Mouse (Mus musculus) midbrain, embryonic 11.5 days (tissue): ENCODE measurements around the gene Agpat3. TPM values are rescaled to one million over a fixed set of nuclear protein-coding genes. Genes with fewer than 3 reads are reported as not detected.
A peak's percentile ranks its signal among the peaks of the same experiment; 100 is the strongest.

Source experiments
- ATAC-seq: fragments of 200-750 bp; cut with Nextera tagmentation; 2 replicates; pipeline ENCODE4 v1.8.0; 2017; ENCODE audit warnings: moderate TSS enrichment, moderate library complexity; ENCODE audit not compliant: low FRiP score
- DNase-seq: peaks from one replicate; pipeline ENCODE4 v3.0.0; 2015; ENCODE audit warnings: low spot score; ENCODE audit errors: missing footprints
- H3K27ac ChIP-seq: fragments of 300-500 bp; sonication (generic); 2 replicates; pipeline ENCODE4 v1.5.1; 2014; ENCODE audit warnings: low read depth, low read length
- H3K27me3 ChIP-seq: fragments of 300-500 bp; sonication (generic); 2 replicates; pipeline ENCODE4 v1.6.1; 2014; ENCODE audit warnings: mild to moderate bottlenecking, low read length, moderate library complexity, mixed read lengths; ENCODE audit not compliant: control insufficient read depth, insufficient read depth
- H3K36me3 ChIP-seq: fragments of 300-500 bp; sonication (generic); 2 replicates; pipeline ENCODE4 v1.6.1; 2014; ENCODE audit warnings: mild to moderate bottlenecking, low read length, moderate library complexity, mixed read lengths; ENCODE audit not compliant: control insufficient read depth, insufficient read depth
- H3K4me1 ChIP-seq: fragments of 300-500 bp; sonication (generic); 2 replicates; pipeline ENCODE4 v1.6.1; 2014; ENCODE audit warnings: low read length; ENCODE audit not compliant: control insufficient read depth, insufficient read depth
- H3K4me2 ChIP-seq: fragments of 300-500 bp; sonication (generic); 2 replicates; pipeline ENCODE4 v1.6.1; 2014; ENCODE audit warnings: mild to moderate bottlenecking, moderate library complexity
- H3K4me3 ChIP-seq: fragments of 300-500 bp; sonication (generic); 2 replicates; pipeline ENCODE4 v1.5.1; 2014; ENCODE audit warnings: low read depth, low read length
- H3K9ac ChIP-seq: fragments of 300-500 bp; sonication (generic); 2 replicates; pipeline ENCODE4 v1.6.1; 2014; ENCODE audit warnings: low read length
- H3K9me3 ChIP-seq: fragments of 300-500 bp; sonication (generic); 2 replicates; pipeline ENCODE4 v1.6.1; 2016; ENCODE audit warnings: low read length; ENCODE audit not compliant: control insufficient read depth
- WGBS: fragments of 180-500 bp; shearing (Covaris S2); extraction: QIAGEN DNeasy Blood & Tissue Kit; methylation state at CpG from one replicate; pipeline ENCODE4 v1.1.7; 2014; 5-methylcytosine and 5-hydroxymethylcytosine counted together
- polyA plus RNA-seq: library from polyadenylated mRNA; unstranded; fragments of >200 nt; fragmentation: Nextera tagmentation; extraction: Ambion mirVana; gene quantifications from 2 replicates; pipeline ENCODE4 v1.2.1, GENCODE M21; 2014

Gene Agpat3
- polyA plus RNA-seq = 37.8 and 46.3 TPM in 2 replicates

- WGBS = 0% methylated on average over 69 of the region's 113 CpGs
Observed at GRCm38 (mm10) chr10:78351887-78352665, at the start of gene Agpat3. Agpat3 (minus strand) TSS chr10:78352489.

DNA sequence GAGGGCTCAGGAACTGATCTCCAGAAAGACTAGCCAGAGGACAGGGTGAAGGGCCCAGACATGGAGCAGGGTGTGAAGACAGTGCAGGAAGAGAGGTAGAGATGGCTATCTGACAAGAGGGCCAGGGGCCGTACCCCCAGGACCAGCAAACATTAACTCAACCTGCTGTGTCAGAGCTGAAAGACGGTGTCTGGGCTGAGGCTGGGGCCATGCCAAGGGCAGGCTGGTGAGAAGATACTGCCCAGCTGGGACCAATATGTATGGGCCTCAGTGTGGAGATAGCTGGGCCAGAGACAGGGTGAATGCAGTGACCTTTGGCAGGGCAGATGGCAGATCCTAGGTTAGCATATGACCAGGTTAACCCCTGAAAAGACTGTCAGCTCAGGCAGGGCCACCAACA lies 48.8 kb upstream of the Agpat3 start:
- Histone ChIP-seq H3K36me3 (peaks cover 38% of the 10 kb centered on the region), H3K9me3 (no peaks in the 10 kb centered on the region), H3K27ac (no peak overlapping the region), H3K9ac (no peak overlapping the region), H3K4me1 (peaks cover 6% of the 10 kb centered on the region), H3K4me2 (no peak overlapping the region), H3K4me3 (no peak overlapping the region), H3K27me3 (no peaks in the 10 kb centered on the region)
- DNase-seq (no peak), ATAC-seq (no peak)
- 98% methylated on average over 2 of the region's 2 CpGs for WGBS

More at GRCm38 (mm10) chr10:78351887-78352665, at the start of gene Agpat3:
- H3K9me3 ChIP-seq = no peaks in the 10 kb centered on the region
- H3K4me3 ChIP-seq = peak within 1 kb of the TSS; percentile 94
- DNase-seq (peak; percentile 96), ATAC-seq (peak; percentile 86)
- peak within 1 kb of the TSS; percentile 99 for H3K9ac ChIP-seq
- no peaks in the 10 kb centered on the region for H3K36me3 ChIP-seq
- H3K27ac ChIP-seq = 0 out of 2 replicates have a peak within 1 kb of the TSS, but pooled peaks have one; percentile 20
- no peaks in the 10 kb centered on the region for H3K27me3 ChIP-seq
- peaks cover 15% of the 10 kb centered on the region for H3K4me1 ChIP-seq
- H3K4me2 ChIP-seq = peak within 1 kb of the TSS; percentile 83

- DNase-seq = no peak
- no peaks in the 10 kb centered on the region for H3K9me3 ChIP-seq
- H3K27ac ChIP-seq = no peak overlapping the region
- H3K9ac ChIP-seq = no peak overlapping the region
- peak; percentile 29 for ATAC-seq
- peaks cover 12% of the 10 kb centered on the region for H3K4me1 ChIP-seq
- H3K4me2 ChIP-seq = no peak overlapping the region
- peaks cover 31% of the 10 kb centered on the region for H3K36me3 ChIP-seq
- H3K27me3 ChIP-seq = no peaks in the 10 kb centered on the region
- WGBS = 40% methylated on average over 17 of the region's 17 CpGs
- no peak overlapping the region for H3K4me3 ChIP-seq
Observed at GRCm38 (mm10) chr10:78399090-78399657, 46.9 kb upstream of the Agpat3 start.

DNA sequence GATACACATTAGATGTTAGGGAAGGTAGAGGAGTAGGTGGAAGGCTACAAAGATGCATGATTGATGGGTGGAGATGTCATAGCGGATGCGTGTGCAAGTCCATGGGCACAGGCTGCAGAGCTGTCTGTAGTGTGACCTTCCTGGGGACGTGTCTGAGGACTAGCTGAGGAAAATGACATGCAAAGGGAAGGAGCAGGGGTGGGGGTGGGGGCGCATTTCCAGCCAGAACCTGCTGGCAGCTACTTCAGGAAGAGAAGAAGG lies 44.3 kb upstream of the Agpat3 start:
- Histone ChIP-seq H3K9ac (no peak overlapping the region), H3K27ac (no peak overlapping the region), H3K27me3 (peaks cover 9% of the 10 kb centered on the region), H3K9me3 (no peaks in the 10 kb centered on the region), H3K4me1 (peaks cover 12% of the 10 kb centered on the region), H3K4me3 (no peak overlapping the region), H3K4me2 (no peak overlapping the region), H3K36me3 (peaks cover 10% of the 10 kb centered on the region)
- DNase-seq (no peak), ATAC-seq (peak; percentile 40; the same call in 1 of the 2 replicates)
- 63% methylated on average over 4 of the region's 4 CpGs for WGBS

DNA sequence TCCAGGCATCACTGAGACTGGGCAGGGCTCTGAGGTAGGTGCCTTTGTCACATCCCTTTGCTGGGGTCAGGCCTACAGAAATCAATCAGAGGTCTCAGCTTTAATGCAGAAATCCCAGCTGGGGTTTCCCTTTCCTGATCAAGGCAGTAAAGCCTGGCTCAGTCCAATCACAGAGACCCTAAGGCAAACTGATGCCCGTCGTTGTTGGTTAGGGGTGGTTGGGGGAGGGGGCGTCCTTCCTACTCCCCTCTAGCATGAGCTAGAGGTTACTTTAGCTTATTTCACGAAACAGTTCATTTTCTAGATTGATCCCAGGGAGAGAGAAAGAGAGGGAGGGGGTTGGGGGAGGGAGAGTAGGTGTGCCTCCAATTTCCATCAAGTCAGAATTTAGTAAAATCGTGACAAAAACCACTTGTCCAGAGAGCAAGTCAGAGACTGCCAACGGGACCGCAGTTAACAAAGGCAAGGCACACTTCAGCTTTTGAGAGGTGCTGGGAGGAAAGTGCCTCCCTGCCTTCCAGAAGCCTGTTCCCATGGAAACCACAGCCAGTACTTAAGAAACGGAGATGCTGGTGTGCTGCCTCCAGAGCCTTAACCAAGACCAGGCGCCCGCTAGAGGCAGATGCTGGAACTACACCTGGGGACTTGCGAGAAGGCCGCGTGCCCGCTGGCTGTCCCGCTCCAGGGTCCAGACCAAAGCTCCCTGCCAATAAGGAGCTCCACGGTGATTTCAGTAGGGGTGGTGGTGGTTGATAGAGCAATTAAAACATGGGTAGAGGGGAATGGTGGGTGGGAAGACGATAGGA lies 43.7 kb upstream of the Agpat3 start:
- Histone ChIP-seq H3K4me2 (peak overlapping the region; percentile 38; the same call in 1 of the 2 replicates), H3K36me3 (peaks cover 5% of the 10 kb centered on the region), H3K9me3 (no peaks in the 10 kb centered on the region), H3K4me1 (peaks cover 12% of the 10 kb centered on the region), H3K4me3 (no peak overlapping the region), H3K27ac (no peak overlapping the region; the same call in 1 of the 2 replicates), H3K9ac (peak overlapping the region; percentile 27; the same call in 1 of the 2 replicates), H3K27me3 (peaks cover 12% of the 10 kb centered on the region)
- WGBS = 4% methylated on average over 17 of the region's 17 CpGs
- peak; percentile 85 for ATAC-seq
- peak; percentile 100 for DNase-seq

DNA sequence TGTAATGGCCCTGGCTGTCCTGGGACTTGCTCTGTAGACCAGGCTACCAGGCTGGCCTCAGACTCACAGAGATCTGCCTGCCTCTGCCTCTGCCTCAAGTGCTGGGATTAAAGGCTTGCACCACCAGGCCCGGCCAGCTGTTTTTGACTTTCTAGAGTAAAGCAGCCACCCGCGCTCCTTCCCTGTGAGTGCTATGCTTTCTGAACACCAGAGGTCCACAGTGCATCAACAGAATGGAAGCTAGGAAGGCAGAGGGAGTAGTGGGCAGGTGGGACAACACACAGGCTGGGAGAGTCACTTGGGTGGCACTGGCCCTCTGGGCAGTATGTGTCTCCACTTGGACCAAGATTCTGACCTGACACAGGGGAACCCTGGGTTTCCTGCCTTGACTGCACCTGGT lies 43.1 kb upstream of the Agpat3 start:
- Histone ChIP-seq H3K9me3 (no peaks in the 10 kb centered on the region), H3K36me3 (no peaks in the 10 kb centered on the region), H3K27ac (no peak overlapping the region), H3K4me3 (no peak overlapping the region), H3K9ac (0 out of 2 replicates have a peak overlapping the region, but pooled peaks have one; percentile 27), H3K27me3 (peaks cover 13% of the 10 kb centered on the region), H3K4me1 (peaks cover 12% of the 10 kb centered on the region), H3K4me2 (no peak overlapping the region)
- no peak for DNase-seq
- ATAC-seq = no peak
- 81% methylated on average over 3 of the region's 3 CpGs for WGBS

- Histone ChIP-seq H3K4me1 (peaks cover 6% of the 10 kb centered on the region; the same call in 1 of the 2 replicates), H3K27ac (no peak overlapping the region), H3K36me3 (no peaks in the 10 kb centered on the region), H3K27me3 (peaks cover 13% of the 10 kb centered on the region), H3K4me2 (no peak overlapping the region), H3K9ac (no peak overlapping the region), H3K4me3 (no peak overlapping the region), H3K9me3 (no peaks in the 10 kb centered on the region)
- peak; percentile 97 for DNase-seq
- WGBS = 2% methylated on average over 18 of the region's 18 CpGs
- ATAC-seq = peak; percentile 40; the same call in 1 of the 2 replicates
Observed at GRCm38 (mm10) chr10:78392072-78392471, 39.8 kb upstream of the Agpat3 start.

DNA sequence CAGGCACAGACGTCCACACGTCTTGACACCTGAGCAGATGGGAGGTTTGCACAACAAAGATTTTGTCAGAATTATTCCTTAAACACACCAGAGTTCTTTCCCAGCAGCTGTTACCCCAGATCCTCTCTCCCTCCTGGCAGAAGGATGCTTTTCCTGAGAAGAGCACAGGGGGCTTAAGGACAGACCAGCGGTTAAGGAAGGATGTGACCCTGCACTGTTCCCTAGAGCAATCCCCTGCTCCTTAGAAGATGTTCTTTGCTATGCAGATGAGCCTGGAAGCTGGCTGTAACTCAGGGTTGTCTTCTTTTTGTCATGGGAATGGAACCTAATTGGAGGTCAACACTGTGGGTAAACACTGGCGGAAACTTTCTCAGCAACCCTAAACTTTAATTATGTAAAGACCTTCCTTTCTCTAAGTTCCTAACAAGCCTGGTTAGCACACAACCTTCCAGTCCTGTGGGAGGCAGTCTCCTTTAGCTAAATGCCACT lies 38.7 kb upstream of the Agpat3 start:
- Histone ChIP-seq H3K4me3 (no peak overlapping the region), H3K9me3 (no peaks in the 10 kb centered on the region), H3K27ac (no peak overlapping the region), H3K4me1 (peaks cover 5% of the 10 kb centered on the region; the same call in 1 of the 2 replicates), H3K4me2 (no peak overlapping the region), H3K36me3 (no peaks in the 10 kb centered on the region), H3K9ac (no peak overlapping the region), H3K27me3 (peaks cover 13% of the 10 kb centered on the region)
- WGBS = 15% methylated on average over 4 of the region's 4 CpGs
- ATAC-seq = no peak
- no peak for DNase-seq
